Mouse (Mus musculus): Measurements from ENCODE around the gene Tm4sf5. TPM values are rescaled to one million over a fixed set of nuclear protein-coding genes. Genes with fewer than 3 reads are reported as not detected.

The Tm4sf5 gene
- polyA plus RNA-seq (2015; fragmentation: Nextera tagmentation; extraction: Ambion mirVana): 5.2 and 5.6 TPM in 2 replicates

DNA sequence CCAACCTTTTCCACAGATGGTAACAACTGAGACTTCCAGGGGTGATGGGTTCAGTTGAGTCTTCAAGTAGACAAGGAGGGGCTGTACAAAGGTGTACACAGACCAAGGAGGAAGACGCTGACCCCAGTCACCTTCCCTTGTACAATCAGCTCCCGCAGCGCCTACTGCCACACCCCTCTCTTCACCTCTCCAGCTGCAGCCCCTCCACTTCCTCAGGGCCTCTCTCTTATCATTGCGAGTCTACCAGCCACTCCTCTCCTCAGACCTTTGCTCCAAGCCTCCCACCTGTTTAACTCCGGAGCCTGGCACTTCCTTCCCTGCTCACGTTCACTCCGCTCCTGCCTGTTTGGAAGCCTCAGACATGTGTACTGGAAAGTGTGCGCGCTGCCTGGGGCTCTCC is at the start of gene Tm4sf5:
TSS of gene Tm4sf5 (plus strand) at position 275 of the 400 bp plus-strand sequence.
- no peak for ATAC-seq (replicated peaks; ENCODE audit: extremely low read depth, insufficient read depth, low FRiP score)
- no peaks in the 10 kb centered on the region for H3K36me3 ChIP-seq (ENCODE audit: control insufficient read depth, insufficient read depth)
- no peak within 1 kb of the TSS for H3K9ac ChIP-seq (ENCODE audit: low read length)
- peaks cover 10% of the 10 kb centered on the region for H3K27me3 ChIP-seq (ENCODE audit: control insufficient read depth, insufficient read depth, low read length)
- H3K4me3 ChIP-seq (ENCODE audit: low read length): no peak within 1 kb of the TSS
- WGBS: 49% methylated on average over 9 of the region's 9 CpGs
- no peaks in the 10 kb centered on the region for H3K9me3 ChIP-seq (replicated peaks; ENCODE audit: control insufficient read depth, low read length)
- H3K4me1 ChIP-seq (ENCODE audit: control insufficient read depth, insufficient read depth, low read length): 0 out of 2 replicates have a peak, but pooled peaks cover 4% of the 10 kb centered on the region
- no peak within 1 kb of the TSS for H3K4me2 ChIP-seq (ENCODE audit: low read depth, low read length)
- no peak within 1 kb of the TSS for H3K27ac ChIP-seq (ENCODE audit: low read length)

- WGBS: 14% methylated on average over 31 of the region's 32 CpGs
- peak within 1 kb of the TSS; percentile 97 for H3K4me2 ChIP-seq (ENCODE audit: low read depth, low read length)
- 0 out of 2 replicates have a peak, but pooled peaks have one; percentile 2 for ATAC-seq (replicated peaks; ENCODE audit: extremely low read depth, insufficient read depth, low FRiP score)
Measured at GRCm38 (mm10) chr11:70458688-70459600, 46.1 kb upstream of the Tm4sf5 start, which contains the start of gene Zmynd15. Gene Zmynd15, plus strand, starts transcription at chr11:70459433.

DNA sequence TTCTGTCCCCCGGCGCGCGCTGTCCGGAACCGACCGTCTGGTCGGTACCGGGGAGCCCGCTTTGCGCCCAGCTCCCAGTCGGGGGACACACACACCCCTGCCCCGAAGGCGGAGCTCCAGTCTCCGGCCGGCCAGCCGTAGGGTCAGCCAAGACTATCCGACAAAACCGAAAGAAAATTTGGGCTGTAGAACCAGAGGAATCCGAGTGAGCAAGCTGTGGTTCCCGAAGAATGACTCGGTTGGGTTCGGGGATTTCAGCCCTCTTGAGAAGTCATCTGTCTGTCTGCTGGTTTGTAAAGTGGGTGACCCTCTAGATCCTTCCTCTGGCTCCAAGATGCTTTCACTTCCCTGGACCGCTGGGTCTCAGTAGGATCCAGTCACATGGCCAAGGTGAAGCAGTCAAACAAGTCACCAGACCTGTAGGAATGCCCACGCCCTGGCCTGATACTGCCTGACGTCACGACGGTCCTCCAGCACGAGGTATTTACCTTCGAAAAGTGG is 45.4 kb upstream of the Tm4sf5 start, which contains the start of gene Cxcl16:
TSS of gene Cxcl16 (minus strand) at position 384 of the 501 bp plus-strand sequence.
- WGBS: 4% methylated on average over 30 of the region's 30 CpGs
- Histone ChIP-seq H3K4me3 (ENCODE audit: low read length) (peak within 1 kb of the TSS; percentile 76), H3K27ac (ENCODE audit: low read length) (peak within 1 kb of the TSS; percentile 51; the same call in 1 of the 2 replicates), H3K4me2 (ENCODE audit: low read depth, low read length) (peak within 1 kb of the TSS; percentile 97), H3K9ac (ENCODE audit: low read length) (peak within 1 kb of the TSS; percentile 82), H3K4me1 (ENCODE audit: control insufficient read depth, insufficient read depth, low read length) (peaks cover 7% of the 10 kb centered on the region; the same call in 1 of the 2 replicates), H3K9me3 (replicated peaks; ENCODE audit: control insufficient read depth, low read length) (0 out of 2 replicates have a peak, but pooled peaks cover 2% of the 10 kb centered on the region), H3K27me3 (ENCODE audit: control insufficient read depth, insufficient read depth, low read length) (peaks cover 21% of the 10 kb centered on the region), H3K36me3 (ENCODE audit: control insufficient read depth, insufficient read depth) (0 out of 2 replicates have a peak, but pooled peaks cover 2% of the 10 kb centered on the region)
- ATAC-seq (replicated peaks; ENCODE audit: extremely low read depth, insufficient read depth, low FRiP score): peak; percentile 18; the same call in 1 of the 2 replicates

More at GRCm38 (mm10) chr11:70458688-70459600, 46.1 kb upstream of the Tm4sf5 start, which contains the start of gene Zmynd15:
- Histone ChIP-seq H3K9me3 (replicated peaks; ENCODE audit: control insufficient read depth, low read length) (0 out of 2 replicates have a peak, but pooled peaks cover 2% of the 10 kb centered on the region), H3K27ac (ENCODE audit: low read length) (peak within 1 kb of the TSS; percentile 51; the same call in 1 of the 2 replicates), H3K27me3 (ENCODE audit: control insufficient read depth, insufficient read depth, low read length) (peaks cover 15% of the 10 kb centered on the region), H3K4me3 (ENCODE audit: low read length) (peak within 1 kb of the TSS; percentile 76), H3K36me3 (ENCODE audit: control insufficient read depth, insufficient read depth) (0 out of 2 replicates have a peak, but pooled peaks cover 2% of the 10 kb centered on the region), H3K9ac (ENCODE audit: low read length) (peak within 1 kb of the TSS; percentile 82), H3K4me1 (ENCODE audit: control insufficient read depth, insufficient read depth, low read length) (peaks cover 7% of the 10 kb centered on the region; the same call in 1 of the 2 replicates)

GRCm38 (mm10) chr11:70463970-70464369 is 41.1 kb upstream of the Tm4sf5 start:
- H3K4me2 ChIP-seq (ENCODE audit: low read depth, low read length): no peak overlapping the region
- H3K36me3 ChIP-seq (ENCODE audit: control insufficient read depth, insufficient read depth): no peaks in the 10 kb centered on the region
- no peak for ATAC-seq (replicated peaks; ENCODE audit: extremely low read depth, insufficient read depth, low FRiP score)
- H3K4me3 ChIP-seq (ENCODE audit: low read length): no peak overlapping the region
- WGBS: 70% methylated on average over 5 of the region's 5 CpGs
- H3K9me3 ChIP-seq (replicated peaks; ENCODE audit: control insufficient read depth, low read length): 0 out of 2 replicates have a peak, but pooled peaks cover 2% of the 10 kb centered on the region
- H3K27me3 ChIP-seq (ENCODE audit: control insufficient read depth, insufficient read depth, low read length): peaks cover 28% of the 10 kb centered on the region
- H3K27ac ChIP-seq (ENCODE audit: low read length): no peak overlapping the region
- no peak overlapping the region for H3K9ac ChIP-seq (ENCODE audit: low read length)
- peaks cover 12% of the 10 kb centered on the region for H3K4me1 ChIP-seq (ENCODE audit: control insufficient read depth, insufficient read depth, low read length)

GRCm38 (mm10) chr11:70465211-70465610 is 39.8 kb upstream of the Tm4sf5 start:
- 26% methylated on average over 16 of the region's 16 CpGs for WGBS

GRCm38 (mm10) chr11:70465824-70466223 is 39.2 kb upstream of the Tm4sf5 start:
- H3K9ac ChIP-seq (ENCODE audit: low read length): peak overlapping the region; percentile 52
- H3K27me3 ChIP-seq (ENCODE audit: control insufficient read depth, insufficient read depth, low read length): peaks cover 21% of the 10 kb centered on the region
- 0 out of 2 replicates have a peak, but pooled peaks cover 2% of the 10 kb centered on the region for H3K9me3 ChIP-seq (replicated peaks; ENCODE audit: control insufficient read depth, low read length)
- peak overlapping the region; percentile 48 for H3K4me3 ChIP-seq (ENCODE audit: low read length)
- H3K4me2 ChIP-seq (ENCODE audit: low read depth, low read length): peak overlapping the region; percentile 73
- 9% methylated on average over 23 of the region's 23 CpGs for WGBS
- no peak for ATAC-seq (replicated peaks; ENCODE audit: extremely low read depth, insufficient read depth, low FRiP score)
- no peaks in the 10 kb centered on the region for H3K36me3 ChIP-seq (ENCODE audit: control insufficient read depth, insufficient read depth)
- H3K4me1 ChIP-seq (ENCODE audit: control insufficient read depth, insufficient read depth, low read length): peaks cover 10% of the 10 kb centered on the region
- no peak overlapping the region for H3K27ac ChIP-seq (ENCODE audit: low read length)

More at GRCm38 (mm10) chr11:70465211-70465610, 39.8 kb upstream of the Tm4sf5 start:
- ATAC-seq (replicated peaks; ENCODE audit: extremely low read depth, insufficient read depth, low FRiP score): no peak
- H3K9me3 ChIP-seq (replicated peaks; ENCODE audit: control insufficient read depth, low read length): 0 out of 2 replicates have a peak, but pooled peaks cover 2% of the 10 kb centered on the region
- H3K27ac ChIP-seq (ENCODE audit: low read length): no peak overlapping the region
- H3K36me3 ChIP-seq (ENCODE audit: control insufficient read depth, insufficient read depth): no peaks in the 10 kb centered on the region
- peak overlapping the region; percentile 73 for H3K4me2 ChIP-seq (ENCODE audit: low read depth, low read length)
- peaks cover 21% of the 10 kb centered on the region for H3K27me3 ChIP-seq (ENCODE audit: control insufficient read depth, insufficient read depth, low read length)
- H3K9ac ChIP-seq (ENCODE audit: low read length): peak overlapping the region; percentile 52; the same call in 1 of the 2 replicates
- H3K4me3 ChIP-seq (ENCODE audit: low read length): peak overlapping the region; percentile 48; the same call in 1 of the 2 replicates
- H3K4me1 ChIP-seq (ENCODE audit: control insufficient read depth, insufficient read depth, low read length): peaks cover 10% of the 10 kb centered on the region

DNA sequence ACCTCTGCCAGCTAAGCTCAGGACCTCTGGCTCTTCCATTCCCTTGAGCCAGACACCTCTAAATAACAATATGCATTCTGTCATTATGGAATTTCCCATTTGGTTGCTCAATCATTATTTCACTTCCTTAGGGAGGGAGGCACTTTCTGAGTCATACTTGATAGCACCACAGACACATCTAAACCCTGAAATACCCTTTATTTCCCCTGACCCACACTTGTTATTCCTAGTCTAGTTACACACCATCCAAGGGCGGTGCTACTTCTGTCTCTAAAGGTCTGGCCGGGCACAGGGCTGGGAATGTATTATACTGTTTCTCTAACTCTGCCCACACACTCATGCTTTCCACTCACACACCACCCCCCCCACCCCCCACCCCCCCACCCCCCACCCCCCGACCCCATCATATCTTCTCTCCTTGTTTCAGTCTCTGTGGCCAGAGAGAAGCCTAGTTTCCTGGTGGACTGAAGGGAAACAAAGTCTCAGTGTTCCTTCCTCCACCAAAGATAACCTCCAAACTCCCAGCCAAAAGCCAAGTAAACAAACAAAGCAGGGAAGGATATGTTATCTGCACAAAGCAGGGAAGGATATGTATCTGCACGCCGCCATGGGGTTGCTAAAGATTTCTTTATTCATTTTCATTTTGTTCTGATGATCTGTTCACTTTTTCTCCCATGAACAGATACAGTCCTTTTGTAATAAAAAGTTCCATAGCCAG is 37.0 kb upstream of the Tm4sf5 start:
- Histone ChIP-seq H3K9ac (ENCODE audit: low read length) (no peak overlapping the region), H3K36me3 (ENCODE audit: control insufficient read depth, insufficient read depth) (no peaks in the 10 kb centered on the region), H3K9me3 (replicated peaks; ENCODE audit: control insufficient read depth, low read length) (no peaks in the 10 kb centered on the region), H3K4me3 (ENCODE audit: low read length) (no peak overlapping the region), H3K27me3 (ENCODE audit: control insufficient read depth, insufficient read depth, low read length) (peaks cover 21% of the 10 kb centered on the region), H3K27ac (ENCODE audit: low read length) (peak overlapping the region; percentile 81), H3K4me1 (ENCODE audit: control insufficient read depth, insufficient read depth, low read length) (peaks cover 10% of the 10 kb centered on the region), H3K4me2 (ENCODE audit: low read depth, low read length) (no peak overlapping the region)
- peak; percentile 76; the same call in 1 of the 2 replicates for ATAC-seq (replicated peaks; ENCODE audit: extremely low read depth, insufficient read depth, low FRiP score)
- 59% methylated on average over 5 of the region's 5 CpGs for WGBS

DNA sequence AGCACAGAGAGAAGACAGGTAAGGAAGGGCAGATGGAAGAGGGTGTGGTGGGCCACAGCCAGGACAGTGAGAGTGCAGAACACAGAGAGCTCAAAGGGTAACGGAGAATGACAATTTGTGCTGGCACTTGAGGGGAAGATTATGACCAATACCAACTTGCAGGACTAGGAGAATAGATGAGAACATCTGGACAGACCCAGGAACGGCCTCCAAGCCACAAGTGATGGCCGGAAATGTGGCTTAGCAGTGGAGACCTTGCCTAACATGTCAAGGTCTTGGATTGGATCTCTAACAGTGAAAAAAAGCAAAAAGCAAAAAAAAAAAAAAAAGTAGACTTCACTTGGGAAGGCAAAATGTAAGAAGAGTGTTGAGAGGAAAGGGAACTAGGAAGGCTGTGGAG is 35.3 kb upstream of the Tm4sf5 start:
- no peak overlapping the region for H3K4me2 ChIP-seq (ENCODE audit: low read depth, low read length)
- H3K27ac ChIP-seq (ENCODE audit: low read length): no peak overlapping the region
- no peaks in the 10 kb centered on the region for H3K9me3 ChIP-seq (replicated peaks; ENCODE audit: control insufficient read depth, low read length)
- H3K4me1 ChIP-seq (ENCODE audit: control insufficient read depth, insufficient read depth, low read length): peaks cover 10% of the 10 kb centered on the region
- H3K36me3 ChIP-seq (ENCODE audit: control insufficient read depth, insufficient read depth): no peaks in the 10 kb centered on the region
- ATAC-seq (replicated peaks; ENCODE audit: extremely low read depth, insufficient read depth, low FRiP score): no peak
- H3K9ac ChIP-seq (ENCODE audit: low read length): no peak overlapping the region
- peaks cover 10% of the 10 kb centered on the region for H3K27me3 ChIP-seq (ENCODE audit: control insufficient read depth, insufficient read depth, low read length)
- H3K4me3 ChIP-seq (ENCODE audit: low read length): no peak overlapping the region
- 83% methylated on average over 3 of the region's 3 CpGs for WGBS
